Mouse (Mus musculus) kidney, postnatal 36 days (tissue): Measurements from ENCODE around the gene Mmp11.
A peak's percentile ranks its signal among the peaks of the same experiment; 100 is the strongest.

ENCODE experiments used
- DNase-seq, 2 experiments: peaks; one replicate each; pipeline ENCODE4 v3.0.0; 2021 to 2022; ENCODE audit warnings: mixed read lengths in 2 of 2

The Mmp11 gene

DNA sequence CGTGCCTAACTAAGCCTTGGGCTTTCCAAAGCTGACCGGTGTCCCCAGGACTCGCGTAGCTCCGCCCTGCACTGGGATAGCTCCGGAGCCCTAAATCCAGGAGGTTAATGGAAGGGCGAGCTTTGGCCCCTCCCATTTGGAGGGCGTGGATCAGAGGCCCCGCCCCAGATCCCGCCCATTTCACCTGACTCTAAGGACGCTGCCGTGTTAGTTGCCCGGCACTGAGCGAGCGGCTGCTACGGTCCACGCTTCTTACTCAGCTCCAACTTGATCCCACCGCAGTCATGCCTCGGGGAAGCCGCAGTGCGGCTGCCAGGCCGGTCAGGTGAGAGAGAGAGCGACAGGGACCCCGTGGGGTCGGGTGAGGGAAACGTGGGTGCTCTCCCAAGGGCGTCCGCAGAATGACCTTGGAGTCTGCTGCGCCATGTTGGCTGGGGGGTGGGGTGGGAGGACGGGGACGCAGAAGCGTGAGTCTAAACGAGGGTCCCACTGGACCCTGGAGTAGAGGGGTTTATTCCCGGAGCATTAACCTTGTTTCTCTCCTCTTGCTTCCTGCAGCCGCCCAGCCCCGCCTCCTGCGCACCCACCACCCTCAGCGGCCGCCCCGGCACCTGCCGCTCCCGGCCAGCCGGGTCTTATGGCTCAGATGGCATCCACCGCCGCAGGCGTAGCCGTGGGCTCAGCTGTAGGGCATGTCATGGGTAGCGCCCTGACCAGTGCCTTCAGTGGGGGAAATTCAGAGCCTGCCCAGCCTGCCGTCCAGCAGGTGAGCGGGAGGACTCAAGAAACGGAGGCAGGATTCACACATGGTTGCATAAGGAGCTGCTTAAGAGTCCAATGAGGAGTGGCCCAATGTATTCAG lies at the start of gene Mmp11:
Mmp11 (minus strand) TSS at position 817 of the 862 bp plus-strand sequence.
- peak; percentile 92 to 93 for DNase-seq

DNA sequence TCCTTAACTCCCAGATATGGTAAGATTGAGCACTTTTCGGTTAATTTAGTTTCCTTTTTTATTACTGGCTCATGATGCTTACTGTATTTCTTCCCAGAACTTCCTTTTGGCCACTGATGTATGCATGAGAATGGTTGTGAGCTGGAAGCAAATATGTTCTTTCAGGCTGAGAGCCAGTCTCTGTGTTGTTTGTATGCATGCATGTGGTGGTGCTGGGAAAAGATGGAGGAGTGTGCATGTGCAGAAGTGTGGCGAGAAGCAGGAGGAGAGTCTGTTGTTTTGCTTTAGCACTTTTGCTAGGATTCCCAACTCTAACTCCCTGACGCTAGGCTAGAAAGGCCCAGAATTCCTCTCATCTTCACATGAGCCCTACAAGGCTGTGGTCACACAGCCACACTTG lies 43.1 kb upstream of the Mmp11 start:
- no peak for DNase-seq

DNA sequence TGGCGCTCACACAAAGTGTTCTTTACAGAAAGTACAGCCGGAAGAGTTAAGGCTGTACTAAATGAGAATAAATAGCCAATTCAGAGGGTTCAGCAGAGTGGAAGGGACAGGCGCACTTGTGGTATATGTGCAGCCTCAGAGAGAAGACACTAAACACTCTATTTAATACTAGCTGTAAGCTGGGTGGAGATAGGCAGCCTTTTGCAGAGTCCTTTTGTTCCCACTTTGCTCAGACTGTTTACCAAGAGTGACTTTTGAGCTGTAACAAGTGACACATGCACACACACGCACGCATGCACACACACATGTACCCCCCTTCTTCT lies 42.5 kb upstream of the Mmp11 start:
- no peak for DNase-seq

DNA sequence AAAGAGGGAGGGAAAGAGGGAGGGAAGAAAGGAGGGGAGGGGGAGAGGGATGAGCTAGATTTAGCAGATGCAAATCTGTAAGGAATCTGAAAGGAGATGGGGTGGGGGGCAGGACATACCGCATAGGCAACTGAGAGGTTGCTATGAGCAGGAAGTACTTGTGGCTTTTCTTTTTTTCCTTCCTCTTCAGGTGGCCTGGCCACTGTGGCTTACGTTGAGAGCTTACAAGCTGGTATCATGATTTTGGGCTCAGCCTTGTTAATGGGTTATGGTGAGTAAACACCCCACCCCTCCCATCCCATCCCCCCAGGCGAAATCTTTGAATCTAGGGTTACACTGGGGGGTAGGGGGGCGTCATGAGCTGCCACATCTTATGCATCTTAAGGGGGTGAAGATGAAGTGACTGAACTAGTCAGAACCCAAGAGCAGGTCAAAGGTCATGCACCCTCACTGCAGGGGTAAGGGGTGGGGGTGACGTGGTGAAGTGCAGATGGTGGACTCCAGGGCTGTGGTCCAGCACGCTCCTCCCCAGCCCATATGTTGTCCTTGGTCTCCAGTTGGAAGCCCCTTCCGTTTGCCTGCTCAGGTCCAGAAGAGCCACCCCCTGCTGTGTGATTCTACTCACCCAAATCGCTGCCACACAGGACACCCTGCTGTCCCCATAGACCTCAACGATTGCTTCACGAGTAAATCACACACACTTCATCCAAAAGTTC lies 42.0 kb upstream of the Mmp11 start:
- DNase-seq, result no peak

DNA sequence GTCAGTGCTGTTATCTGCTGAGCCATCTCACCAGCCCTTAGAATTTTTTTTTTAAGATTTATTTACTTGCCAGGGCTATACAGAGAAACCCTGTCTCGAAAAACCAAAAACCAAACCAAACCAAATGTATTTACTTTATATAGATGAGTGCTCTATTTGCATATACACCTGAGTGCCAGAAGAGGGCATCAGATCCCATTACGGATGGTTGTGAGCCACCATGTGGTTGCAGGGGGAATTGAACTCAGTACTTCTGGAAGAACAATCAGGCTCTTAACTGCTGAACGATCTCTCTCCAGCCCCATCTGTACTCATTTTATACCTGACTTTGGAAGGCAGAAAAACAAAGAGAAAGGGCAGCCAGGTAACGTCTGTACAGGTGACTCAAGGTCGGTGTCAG lies 38.9 kb upstream of the Mmp11 start:
- DNase-seq, result peak in 1 of 2 experiments; percentile 34

DNA sequence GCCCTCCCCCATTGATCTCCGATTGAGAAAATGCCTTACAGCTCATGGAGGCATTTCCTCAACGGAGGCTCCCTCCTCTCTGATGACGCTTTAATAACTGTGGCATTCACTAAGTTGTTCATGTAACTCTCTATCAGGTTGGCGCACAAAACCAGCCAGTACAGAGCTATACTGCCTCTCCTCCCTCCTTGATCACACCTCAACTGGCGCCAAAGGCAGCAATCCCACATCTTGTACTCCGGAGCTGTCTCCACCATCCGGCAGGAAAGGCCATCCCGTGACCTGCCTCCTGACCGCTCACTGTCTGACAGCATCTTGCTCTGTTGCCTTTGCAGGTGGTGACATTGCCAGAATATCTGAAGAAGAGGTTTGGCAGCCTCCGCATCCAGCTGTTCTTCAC lies 37.5 kb upstream of the Mmp11 start:
- DNase-seq, result no peak

DNA sequence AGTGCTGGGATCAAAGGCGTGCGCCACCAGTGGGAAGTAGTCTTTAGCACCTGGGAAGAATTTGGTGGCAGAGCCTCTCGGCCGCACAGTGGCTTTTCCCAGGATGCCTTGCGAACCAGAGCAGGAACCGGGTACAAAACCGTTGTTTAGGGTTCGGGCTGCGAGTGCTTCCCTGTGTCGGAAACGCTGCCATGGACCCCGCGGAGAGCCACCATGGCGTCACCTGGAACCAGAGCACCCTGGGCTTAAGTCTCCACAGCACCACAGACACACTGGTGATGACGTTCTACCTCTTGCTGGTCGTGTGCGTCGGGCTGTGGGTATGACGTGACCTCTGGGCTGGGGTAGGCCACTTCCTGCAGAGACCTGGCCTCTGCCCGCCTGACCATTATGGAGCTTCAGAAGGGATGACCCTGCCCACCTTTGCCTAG lies 18.1 kb upstream of the Mmp11 start, which contains the start of gene Gm5134:
Gm5134 (plus strand) TSS at position 134 of the 431 bp plus-strand sequence.
- no peak for DNase-seq

DNA sequence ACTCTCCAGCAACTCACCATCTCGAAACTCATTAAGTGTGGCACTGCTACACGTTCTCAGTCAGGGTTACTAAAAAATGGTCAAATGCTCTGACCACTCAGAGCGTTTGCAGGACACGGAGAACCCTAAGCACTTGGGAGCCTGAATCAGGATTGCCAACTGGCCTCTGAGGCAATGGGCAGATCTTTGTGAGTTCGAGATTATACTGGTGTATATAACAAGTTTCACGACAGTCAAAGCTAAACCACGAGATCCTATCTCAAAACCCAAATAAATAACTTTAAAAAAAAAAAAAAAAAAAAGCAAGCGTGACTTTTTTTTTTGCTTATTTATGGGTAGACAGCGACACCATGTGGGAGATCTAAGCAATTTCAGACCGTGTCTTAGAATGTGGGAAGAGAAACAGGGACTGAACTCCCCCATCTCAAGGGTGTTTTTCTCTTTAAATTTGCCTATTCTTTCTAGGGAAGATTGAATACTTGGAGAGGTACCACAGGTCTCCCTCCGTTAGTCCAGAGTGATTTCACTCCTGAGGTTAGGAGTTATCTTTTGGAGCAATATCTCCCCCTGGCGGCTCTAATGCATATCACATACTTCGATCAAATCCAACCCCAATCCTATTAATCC lies 15.2 kb upstream of the Mmp11 start:
- peak; percentile 54 to 74 for DNase-seq

DNA sequence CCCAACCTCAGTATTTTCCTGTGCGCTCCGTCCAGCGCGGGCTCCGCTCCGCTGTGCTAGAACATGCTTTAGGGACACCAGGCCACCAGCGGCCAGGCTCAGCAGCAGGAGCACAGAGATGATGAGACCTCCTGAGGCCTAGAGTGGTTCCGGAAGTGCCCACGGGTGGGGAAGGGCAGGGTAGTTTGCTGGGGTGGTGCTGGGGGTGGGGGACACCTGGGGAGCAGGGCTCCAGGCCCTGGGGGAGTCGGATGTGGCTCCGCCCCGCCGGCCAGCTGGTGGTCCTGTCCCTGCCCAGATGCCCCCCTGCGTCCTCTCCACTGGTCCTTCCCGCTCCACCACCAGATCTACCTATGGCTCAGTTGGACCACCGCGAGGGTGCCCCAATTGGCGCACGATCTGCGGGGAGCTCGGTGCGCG lies 14.5 kb upstream of the Mmp11 start:
- DNase-seq, result peak; percentile 34 to 53

DNA sequence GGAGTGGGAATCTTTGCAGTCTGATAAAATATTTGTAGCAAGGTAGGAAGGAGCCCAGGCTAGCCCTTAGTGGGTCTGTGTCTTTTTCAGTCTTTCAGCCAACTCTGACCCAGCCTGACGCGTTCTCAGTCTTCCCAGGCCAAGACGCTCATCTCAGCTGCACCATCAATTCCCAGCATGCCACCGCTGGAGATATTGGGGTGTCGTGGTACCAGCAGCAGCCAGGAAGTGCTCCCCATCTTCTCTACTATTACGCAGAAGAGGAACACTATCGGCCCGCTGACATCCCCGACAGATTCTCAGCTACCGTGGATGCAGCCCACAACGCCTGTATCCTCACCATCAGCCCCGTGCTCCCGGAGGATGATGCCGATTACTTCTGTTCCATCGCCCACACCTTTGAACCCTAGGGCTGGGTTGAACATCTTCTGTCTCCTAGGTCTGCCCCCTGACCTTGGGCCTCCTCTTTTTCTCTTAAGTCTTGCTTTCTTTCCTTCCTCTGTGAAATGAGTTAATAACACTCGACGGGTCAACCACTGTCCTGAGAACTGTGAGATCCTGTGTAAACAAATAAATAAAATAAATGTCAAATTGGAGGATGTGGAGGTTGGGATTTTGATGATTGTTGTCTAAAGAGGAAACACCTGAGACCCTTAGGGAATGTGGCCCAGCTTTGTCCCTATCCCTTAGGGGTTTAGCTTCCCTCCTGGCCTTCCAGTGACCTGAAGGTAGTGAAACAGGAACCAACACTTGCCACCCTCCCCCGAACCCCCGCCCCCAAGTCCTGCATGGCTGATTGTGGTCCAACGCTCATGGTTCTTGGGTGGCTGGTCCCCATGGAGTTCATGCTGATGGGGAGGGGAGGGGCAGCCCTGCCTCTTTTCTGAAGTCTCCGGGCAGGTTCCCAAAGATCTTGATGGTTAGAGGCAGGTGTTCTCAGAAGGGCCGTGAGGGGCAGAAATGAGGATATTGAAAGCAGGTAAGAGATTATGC lies 13.1 kb upstream of the Mmp11 start:
- DNase-seq, result peak; percentile 30 to 34

DNA sequence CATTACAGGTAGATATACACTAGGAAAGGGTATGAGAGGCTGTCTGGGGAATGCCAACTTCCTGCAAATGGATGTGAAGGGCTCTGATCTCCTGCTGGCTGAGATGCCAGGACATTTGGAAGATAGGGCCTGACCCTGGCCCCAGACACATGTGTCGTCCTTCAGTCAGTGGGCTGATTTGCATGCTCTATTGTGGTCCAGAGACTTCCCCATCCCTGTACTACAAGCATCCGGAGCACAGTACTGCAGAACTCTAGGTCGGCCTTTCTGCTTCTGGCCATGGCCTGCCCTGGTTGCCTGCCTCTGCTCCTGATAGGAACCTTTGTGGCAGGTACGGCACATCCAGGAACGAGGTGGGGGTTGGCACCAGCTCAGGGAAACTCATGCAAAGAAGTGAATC lies 11.8 kb upstream of the Mmp11 start:
- DNase-seq, result no peak

DNA sequence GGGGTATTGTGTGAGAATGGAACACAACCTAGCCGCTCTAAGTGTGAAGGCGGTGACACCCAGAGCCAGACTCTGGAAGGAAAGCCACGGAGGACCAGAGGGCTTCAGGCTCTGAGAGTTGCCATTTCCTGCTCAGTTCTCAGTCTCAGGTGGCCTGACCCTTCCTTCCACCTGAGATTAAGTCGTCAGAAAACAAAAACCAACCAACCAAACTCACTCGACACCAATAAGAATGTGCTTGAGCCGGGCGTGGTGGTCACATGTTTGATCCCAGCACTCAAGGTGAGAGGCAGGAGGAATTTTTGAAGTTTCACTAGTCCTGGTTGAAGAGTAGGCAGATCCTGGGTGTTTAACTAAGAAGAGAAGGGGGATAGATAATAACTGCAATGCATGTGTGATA lies 9.6 kb upstream of the Mmp11 start:
- DNase-seq, result no peak

DNA sequence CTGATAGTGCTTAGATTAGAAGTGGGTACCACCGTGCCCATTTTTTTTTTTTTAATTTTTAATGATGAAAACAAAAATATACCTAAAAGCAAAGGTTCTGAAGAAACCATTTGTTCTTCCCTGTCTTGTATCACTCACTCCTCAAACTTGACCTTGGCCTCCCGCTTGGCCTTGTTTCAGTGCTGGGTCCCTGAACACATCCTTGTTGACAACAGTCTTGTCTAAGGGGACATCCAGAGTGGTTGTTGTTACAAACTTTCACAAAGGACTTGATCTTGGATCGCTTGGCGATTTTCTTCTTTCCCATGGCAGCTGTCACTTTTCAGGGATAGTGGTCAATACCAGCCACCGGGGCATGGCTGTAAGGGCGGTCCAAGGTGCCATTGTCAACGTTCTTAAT lies 8.9 kb upstream of the Mmp11 start:
- DNase-seq, result peak in 1 of 2 experiments; percentile 0

DNA sequence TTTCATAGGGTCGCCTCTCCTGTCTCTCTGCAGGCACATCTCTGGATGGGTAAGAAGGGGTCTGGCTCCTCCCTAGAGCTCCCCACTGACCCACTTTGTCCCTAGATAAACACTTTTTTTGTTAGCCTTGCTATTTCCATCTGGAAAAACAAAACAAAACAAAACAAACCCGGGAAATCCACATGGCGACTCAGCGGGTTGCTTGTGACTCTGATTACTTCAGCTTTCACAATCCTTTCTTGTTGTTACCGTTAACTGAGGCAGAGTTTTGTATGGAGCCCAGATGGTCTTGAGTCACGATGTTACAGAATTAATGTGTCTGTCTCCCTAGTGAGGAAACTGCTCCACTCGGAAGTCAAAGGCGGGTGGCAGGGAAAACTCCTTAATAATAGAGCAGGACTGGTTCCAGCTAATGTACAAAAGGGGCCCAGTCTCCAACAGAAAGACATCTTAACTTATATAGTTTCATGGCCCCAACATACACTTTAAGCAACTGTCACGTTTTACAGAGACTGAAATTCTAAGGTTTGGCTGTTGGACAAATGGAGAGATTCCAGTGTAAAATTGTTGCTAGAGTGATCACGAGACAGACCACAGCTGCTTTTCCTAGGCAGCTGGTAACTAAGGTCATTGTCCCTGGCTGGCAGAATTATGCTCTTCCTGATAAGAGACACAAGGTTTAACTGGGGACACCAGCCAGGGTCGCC lies 7.9 kb upstream of the Mmp11 start:
- DNase-seq, result peak; percentile 43 to 56

DNA sequence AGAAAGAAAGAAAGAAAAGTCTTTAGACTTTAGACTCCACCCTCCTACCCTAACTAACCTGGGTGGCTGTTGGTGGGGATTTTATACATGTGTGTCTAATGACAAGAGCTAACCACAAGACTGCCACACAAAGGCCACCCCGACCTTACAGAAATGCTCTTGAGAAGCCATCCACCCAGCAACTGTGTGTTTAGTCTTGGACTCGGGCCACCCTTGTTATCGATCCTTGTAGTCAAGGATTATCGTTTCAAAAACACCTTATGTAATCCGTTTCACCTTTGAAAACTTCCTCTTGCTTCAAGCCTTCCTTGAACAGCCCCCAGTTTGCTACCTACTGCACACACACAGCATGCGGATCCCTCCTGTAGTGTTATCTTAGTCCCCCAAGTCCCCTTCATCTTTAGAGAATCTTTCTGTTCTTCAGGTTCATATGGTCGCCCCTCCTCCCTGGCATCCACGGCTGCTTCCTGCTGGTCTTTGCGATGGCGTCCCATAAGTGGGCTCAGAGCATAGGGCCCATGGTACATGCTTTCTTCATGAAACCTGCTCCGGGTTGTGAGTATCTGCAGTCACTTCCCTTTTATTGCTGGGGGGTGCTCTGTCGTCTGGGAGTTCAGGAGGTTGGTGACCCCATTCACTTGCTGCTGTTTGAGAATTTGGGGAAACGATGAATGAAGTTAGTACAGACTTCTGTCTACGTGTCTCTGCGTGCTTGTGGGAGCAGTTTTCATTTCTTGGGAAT lies 6.6 kb upstream of the Mmp11 start, which contains the start of gene Vpreb3:
Vpreb3 (plus strand) TSS at position 322 of the 742 bp plus-strand sequence.
- no peak for DNase-seq

DNA sequence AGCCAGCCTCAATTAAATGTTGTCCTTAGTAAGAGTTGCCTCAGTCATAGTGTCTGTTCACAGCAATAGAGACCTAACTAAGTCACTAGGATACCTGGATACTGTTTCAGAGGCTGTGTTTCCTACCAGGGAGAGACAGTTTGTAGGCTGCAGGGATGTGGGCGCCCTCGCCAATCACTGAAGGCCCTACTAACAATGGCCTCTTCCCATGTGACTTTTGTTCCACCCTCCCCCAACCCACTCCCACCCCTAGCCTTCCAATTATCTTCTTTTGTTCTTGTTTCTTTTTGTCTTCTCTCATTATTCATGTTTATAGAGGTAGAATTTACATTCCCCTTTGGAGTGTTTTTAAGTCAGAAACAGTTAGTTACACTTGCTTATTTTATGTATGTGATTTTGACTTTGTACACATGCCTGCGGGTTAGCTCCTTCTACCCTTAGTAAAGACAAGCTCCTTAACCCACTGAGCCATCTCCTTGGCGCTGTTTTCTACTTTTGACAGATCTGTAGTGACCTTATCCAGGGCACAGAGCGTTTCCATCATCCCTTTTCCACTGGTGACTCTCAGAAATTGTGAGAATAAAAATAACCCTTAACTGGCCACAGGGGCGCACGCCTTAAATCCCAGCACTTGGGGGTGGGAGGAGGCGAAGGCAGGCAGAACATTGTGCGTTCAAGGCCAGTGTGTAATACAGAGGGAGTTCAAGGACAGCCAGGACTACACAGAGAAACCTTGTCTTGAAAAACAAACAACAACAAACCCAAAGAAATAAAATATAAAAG lies 4.9 kb upstream of the Mmp11 start:
- DNase-seq, result no peak

DNA sequence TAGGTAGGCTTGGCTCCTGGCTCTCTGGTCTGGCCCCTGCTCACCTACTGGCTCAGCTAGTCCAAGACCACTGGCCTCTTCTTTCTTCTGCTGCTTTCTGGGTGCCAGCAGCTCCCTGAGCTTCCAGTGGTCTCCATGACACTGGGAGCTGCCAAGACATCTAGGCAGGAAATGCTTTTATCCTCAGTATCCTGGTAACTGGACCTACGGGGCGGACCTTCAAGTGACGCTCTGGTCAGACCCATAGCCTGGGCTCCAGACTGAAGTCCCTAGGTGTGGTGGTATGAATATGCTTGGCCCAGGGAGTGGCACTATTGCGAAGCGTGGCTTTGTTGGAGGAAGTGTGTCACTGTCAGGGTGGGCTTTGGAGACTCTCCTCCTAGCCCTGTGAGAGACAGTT lies 4.2 kb upstream of the Mmp11 start, which contains the start of gene Gm867:
Gm867 (minus strand) TSS at position 153 of the 400 bp plus-strand sequence.
- peak; percentile 40 to 48 for DNase-seq

DNA sequence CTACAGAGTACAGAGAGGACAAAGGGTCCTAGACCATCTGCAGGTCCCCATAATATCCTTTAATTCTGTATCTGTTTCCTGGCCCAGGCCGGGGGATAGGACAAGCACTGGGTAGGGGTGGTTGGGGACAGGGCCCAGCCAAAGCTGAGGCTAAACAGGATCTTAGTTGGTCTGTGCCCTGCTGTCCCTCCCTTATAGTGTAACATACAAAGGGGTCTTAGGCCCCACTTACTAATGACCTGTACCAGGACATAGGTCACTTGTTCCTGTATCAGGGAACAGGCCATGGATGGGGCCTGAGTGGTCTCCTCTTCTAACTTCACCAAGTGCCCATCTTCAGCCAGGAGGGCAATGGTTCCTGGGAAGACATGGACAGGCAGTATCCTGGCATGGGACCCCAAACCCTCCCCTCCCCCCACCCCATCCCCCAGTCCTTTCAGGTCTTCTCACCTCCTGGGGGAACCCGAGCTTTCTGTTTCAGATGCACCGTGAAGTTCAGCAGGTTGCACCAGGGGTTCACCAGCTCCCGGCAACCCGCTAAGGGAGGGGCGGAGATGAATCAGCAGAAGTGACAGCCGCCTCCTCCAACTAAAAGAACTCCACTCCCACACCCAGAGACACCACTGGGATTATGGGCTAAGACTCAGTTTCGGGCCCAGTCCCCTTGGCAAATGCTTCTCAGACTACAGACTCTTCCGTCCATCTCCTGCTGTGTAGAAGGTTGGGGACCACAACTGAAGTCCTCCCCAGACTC lies 3.4 kb upstream of the Mmp11 start:
- DNase-seq, result no peak
